Mouse (Mus musculus) MEL (cell line): ENCODE data around the gene Macf1.

Experiments
- CTCF ChIP-seq, 3 experiments: IDR thresholded peaks in 2 of 3; conservative IDR thresholded peaks in 1 of 3; 2 replicates each; pipeline ENCODE4 v1.5.1; 2011 to 2012; ENCODE audit warnings: low read length in 3 of 3, low read depth in 2 of 3, mild to moderate bottlenecking in 2 of 3, improper control_type of control experiment in 1 of 3, inconsistent platforms in 1 of 3, mixed read lengths in 1 of 3, moderate library complexity in 1 of 3; ENCODE audit not compliant: control insufficient read depth in 1 of 3, insufficient read depth in 1 of 3, poor library complexity in 1 of 3, severe bottlenecking in 1 of 3
- ELF1 ChIP-seq: IDR thresholded peaks from 2 replicates; pipeline ENCODE4 v1.6.1; 2014; ENCODE audit warnings: low read depth, mild to moderate bottlenecking, inconsistent platforms, low read length, improper control_type of control experiment, moderate library complexity
- POLR2A ChIP-seq, 2 experiments: IDR thresholded peaks; 2 replicates each; pipeline ENCODE4 v1.6.1; 2011 to 2012; ENCODE audit warnings: low read length in 2 of 2, mild to moderate bottlenecking in 2 of 2, control low read depth in 1 of 2, improper control_type of control experiment in 1 of 2, low read depth in 1 of 2, moderate library complexity in 1 of 2; ENCODE audit not compliant: control insufficient read depth in 1 of 2, insufficient read depth in 1 of 2, poor library complexity in 1 of 2
- TAL1 ChIP-seq: IDR thresholded peaks from 2 replicates; pipeline ENCODE4 v1.6.1; 2012; ENCODE audit warnings: mild to moderate bottlenecking, inconsistent platforms, low read length, moderate library complexity, mixed read lengths
- TCF12 ChIP-seq: IDR thresholded peaks from 2 replicates; pipeline ENCODE4 v1.6.1; 2014; ENCODE audit warnings: low read depth, mild to moderate bottlenecking, inconsistent platforms, low read length, improper control_type of control experiment, moderate library complexity

GRCm38 (mm10) chr4:123409034-123409692 is 275.0 kb downstream of the Macf1 start:
- TF ChIP-seq TCF12 (no peak), CTCF (IDR thresholded peaks at IDR 0.05 in 2 of 3, conservative IDR thresholded peaks at IDR 0.05 in 1 of 3; ENCODE audit: control insufficient read depth in 1 of 3, insufficient read depth in 1 of 3, low read depth in 2 of 3, low read length in 3 of 3, poor library complexity in 1 of 3, severe bottlenecking in 1 of 3) (no peak), TAL1 (no peak), ELF1 (no peak), POLR2A (IDR thresholded peaks at IDR 0.05; ENCODE audit: control insufficient read depth in 1 of 2, insufficient read depth in 1 of 2, low read depth in 1 of 2, low read length in 2 of 2, poor library complexity in 1 of 2) (no peak)
